Mouse (Mus musculus) ovary, adult 18-20 months (tissue): ENCODE measurements at regions not wholly inside any gene's neighbourhood (a gene's known extent, or its start where the extent isn't known, plus 50 kb on each side); places are given as distances from the start of the nearest gene placed in this dataset.
A peak's percentile ranks its signal among the peaks of the same experiment; 100 is the strongest.

ENCODE experiments used
- DNase-seq: peaks from one replicate; pipeline ENCODE4 v3.0.0; 2022; ENCODE audit warnings: low spot score, mixed read lengths

DNA sequence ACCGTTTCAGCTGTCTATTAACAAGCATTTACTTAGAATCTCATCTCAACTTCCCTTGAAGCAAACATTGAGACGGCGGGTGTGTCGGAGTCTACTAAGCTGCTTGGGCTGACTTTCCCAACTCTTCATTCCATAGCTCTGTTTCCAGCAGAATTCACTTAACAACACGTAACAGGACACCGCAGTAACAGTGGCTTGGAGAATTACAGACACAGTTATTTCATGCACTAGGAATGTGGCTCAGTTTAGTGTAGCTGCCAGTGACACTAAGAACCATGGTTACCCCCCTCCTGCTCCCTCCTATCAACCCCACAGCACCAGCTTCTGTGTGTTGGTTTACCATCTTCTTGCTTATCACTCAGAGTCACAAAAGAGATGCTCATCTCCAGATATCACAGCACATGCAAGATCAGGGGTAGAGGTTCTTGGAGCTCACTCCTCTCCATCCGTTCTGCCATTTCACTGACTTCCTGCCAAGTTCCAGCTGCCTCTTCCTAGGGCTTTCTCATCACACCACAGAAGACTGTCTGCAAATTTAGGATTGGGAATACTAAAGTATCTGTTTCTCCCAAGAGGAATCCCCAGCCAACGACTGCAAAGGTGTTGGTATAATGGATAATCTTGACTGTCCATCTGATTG lies 90.7 kb downstream of the Banf2 start:
- no peak for DNase-seq

GRCm38 (mm10) chr2:144127082-144128037 lies 94.5 kb downstream of the Banf2 start:
- no peak for DNase-seq

- DNase-seq: no peak
These were observed 95.2 kb downstream of the Banf2 start for GRCm38 (mm10) chr2:144128038-144128402.

DNA sequence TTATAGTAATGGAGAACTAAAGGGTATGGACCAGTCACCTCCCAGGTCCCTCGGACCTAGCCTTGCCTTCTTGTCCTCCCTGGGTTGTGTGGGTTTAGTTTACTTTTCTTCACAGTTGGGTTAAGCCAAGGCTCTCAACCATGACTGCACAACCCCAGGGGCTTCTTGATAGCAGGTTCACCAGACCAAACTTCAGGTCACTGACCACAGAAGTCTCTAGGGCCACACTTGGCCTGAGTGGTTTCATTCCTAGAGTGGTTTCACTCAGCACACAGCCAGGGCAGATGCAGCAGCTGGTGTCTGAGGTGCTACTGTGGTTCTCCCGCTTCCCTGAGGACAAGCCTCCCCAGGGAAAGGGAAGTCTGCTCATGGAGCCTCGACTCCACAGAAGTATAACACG lies 95.7 kb downstream of the Banf2 start:
- DNase-seq: no peak

DNA sequence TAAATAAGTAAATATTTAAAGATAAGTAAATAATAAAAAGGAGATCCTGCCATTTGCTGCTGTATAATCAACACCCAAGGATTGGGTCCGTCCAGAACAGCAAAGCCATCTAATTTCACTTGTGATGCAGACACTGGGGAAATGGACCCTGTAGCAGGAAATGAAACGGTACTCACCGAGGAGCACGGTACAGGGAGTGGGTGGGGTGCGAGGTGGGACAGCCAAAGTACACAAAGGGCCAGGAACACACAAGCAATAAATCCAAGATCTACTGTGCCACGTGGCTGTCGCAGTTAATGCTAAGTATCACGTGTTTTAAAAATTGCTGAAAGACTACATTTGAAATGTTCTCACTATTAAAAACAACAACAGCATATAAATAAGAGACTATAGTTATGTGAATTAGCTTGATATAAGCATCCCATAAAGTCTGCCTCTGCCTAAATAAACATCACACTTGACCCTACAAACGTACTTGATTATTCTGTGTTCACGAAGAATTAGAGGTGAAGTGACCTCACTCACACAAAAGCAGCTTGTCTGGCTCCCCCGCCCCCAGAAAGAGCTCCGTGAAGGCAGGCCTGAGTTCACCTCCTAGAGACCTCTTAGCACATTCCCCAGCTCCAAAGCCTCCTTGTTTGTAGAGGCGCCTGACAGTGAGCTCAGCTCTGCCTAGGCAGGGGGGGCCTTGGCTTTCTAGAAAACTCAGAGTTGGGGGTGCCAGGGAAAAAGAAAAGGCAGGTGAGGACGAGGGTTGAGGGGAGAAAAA lies 101.1 kb downstream of the Banf2 start:
- DNase-seq: no peak

DNA sequence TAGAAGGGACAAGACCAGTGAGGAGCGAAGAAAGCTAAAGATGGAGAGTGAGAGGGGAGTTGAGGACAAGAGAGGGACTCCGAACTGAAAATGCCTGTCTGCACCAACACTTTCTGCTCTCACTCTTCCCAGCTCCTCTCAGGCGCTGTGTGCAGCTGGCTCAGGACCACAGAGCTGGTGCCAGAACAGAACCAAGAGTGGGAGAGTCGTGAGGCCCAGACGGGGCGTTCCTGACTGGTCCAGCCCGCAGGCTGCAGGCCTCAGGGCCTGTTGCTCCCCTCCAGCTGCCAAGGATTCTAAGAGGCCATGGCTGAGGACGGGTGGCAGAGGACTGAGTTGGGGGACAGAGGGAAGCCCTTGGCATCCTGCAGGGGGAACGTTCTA lies 101.7 kb downstream of the Banf2 start:
- DNase-seq: no peak

DNA sequence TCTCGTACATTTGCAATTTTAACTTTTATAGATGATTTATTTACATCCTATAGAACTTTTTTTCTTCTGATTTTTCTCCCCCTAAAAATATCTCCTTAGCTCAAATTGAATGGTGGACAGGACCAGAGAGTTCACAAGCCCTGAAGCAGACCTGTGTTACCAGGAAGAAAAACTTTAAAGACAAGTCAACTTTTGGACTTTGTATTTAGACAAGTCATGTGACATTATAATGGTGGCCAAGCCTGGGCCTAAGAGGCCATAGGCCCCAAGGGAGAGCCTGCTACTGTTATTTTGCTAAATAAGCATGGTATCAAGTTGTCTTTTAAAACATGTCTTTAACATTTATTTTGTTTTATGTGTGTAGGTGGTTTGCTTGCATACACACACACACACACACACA lies 102.7 kb downstream of the Banf2 start:
- no peak for DNase-seq

GRCm38 (mm10) chr2:144143620-144144384 lies 110.9 kb downstream of the Banf2 start:
- no peak for DNase-seq

DNA sequence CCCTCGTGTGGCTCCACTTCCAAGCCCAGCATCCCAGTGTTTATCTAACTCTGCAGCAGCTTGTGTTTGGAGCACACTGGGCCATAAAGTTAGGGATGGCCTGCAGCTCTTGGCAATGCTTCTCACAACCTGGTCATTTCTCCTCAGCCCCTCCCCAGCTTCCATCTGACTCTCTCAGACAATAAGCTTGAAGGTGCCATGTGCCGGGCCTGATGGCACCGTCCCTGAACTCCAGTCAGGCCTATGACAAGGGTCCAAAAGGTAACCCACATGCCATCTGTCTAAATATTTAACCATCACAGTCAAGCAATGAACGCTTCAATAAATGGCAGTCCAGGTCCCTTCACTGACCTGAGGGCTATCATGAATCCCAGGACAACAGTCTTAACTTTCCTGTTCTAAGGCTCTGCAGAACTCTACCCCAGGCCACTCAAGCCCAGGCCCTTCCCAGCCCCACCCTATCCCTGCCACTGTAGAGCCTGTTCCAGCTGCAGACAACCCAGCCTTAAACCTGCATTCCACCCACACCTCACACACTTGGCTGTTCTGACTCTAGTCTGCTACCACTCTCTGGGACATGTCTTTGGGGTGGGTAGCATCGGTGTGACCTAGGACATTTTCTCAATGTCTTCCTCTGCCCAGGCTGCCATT lies 111.8 kb downstream of the Banf2 start:
- DNase-seq: no peak

- no peak for DNase-seq
These were observed 113.8 kb upstream of the Mgme1 start for GRCm38 (mm10) chr2:144156456-144157211.

DNA sequence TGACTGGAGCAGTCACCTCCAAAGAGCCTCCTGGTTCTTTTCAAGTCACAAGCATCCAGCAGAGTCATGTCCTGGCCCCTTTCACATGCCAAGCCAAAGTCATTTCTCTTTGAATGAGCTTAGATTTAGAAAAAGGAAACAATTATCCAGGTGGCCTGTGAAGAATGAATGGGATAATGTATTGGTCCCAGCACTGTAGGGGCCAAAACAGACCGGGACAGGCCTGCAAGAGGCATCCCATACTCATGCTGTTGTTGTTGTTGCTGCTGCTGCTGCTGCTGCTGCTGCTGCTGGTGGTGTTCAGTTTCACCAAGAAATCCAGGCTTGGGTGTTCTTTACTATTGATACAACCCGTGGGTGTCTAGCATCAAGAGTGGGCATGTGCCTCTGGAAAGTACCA lies 113.1 kb upstream of the Mgme1 start:
- DNase-seq: no peak

DNA sequence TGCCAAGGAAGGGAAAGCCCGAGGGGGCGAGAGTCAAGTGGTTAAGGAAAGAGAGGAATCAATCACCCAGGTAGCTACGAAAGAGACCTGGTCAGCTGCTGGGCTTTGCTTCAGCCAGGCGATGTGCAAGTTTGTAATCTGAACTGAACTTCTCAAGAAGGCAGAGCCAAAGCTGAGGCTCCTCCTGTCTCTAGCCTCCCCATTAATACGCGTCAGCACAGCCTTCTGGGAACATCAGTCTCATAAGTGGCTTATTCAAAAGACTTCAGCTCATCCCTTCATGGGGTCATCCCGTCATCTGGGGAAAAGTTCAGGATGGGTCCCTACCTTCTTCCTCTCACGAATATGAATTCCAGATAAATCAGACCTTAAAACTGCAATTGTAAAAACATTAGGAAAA lies 112.2 kb upstream of the Mgme1 start:
- no peak for DNase-seq

- DNase-seq: no peak
These were observed 110.6 kb upstream of the Mgme1 start for GRCm38 (mm10) chr2:144159854-144160331.

GRCm38 (mm10) chr2:144160434-144160833 lies 110.0 kb upstream of the Mgme1 start:
- DNase-seq: no peak

- DNase-seq: no peak
These were observed 108.6 kb upstream of the Mgme1 start for GRCm38 (mm10) chr2:144161852-144162251.

GRCm38 (mm10) chr2:144164102-144164501 lies 106.4 kb upstream of the Mgme1 start:
- peak; percentile 52 for DNase-seq

- peak; percentile 74 for DNase-seq
These were observed 105.3 kb upstream of the Mgme1 start for GRCm38 (mm10) chr2:144164986-144165821.

GRCm38 (mm10) chr2:144166102-144166750 lies 104.2 kb upstream of the Mgme1 start:
- DNase-seq: no peak

DNA sequence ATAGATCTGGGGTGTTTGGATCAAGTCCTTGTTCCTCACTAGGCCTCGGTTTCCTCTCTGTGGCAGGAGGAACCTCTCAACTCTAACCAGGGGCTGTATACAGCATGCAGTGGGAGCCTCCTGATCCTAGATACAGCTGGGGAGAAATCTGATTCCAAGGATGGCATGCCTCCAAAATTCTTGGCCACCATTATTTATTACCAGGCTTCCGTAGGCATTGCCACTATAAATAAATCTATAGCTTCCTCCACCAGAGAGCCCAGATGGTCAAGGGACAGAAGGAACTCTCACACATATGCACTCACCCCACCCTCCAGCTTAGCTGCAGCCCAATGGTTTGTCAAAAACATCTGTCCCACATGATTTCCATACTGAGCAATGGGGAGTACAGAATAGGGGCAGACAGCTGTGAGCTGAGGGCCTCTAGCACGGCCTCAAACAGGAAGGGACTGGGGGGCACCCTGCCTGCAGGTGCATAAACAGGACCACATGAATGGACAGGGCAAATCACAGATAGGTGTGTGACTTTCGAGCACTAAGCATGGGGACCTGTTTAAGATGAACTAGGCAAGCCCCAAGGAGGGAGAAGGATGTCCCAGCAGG lies 100.8 kb upstream of the Mgme1 start:
- no peak for DNase-seq
